Mouse (Mus musculus): ENCODE data around the gene Gps2. TPM values are rescaled to one million over a fixed set of nuclear protein-coding genes. Genes with fewer than 3 reads are reported as not detected.
A peak's percentile ranks its signal among the peaks of the same experiment; 100 is the strongest.
"Not testable (repeated sequence)": the region's sequence is repeated elsewhere in the genome, so short reads cannot be mapped to it uniquely, and the experiment has no call there.

Gene Gps2
- total RNA-seq, 4 experiments from 2014 or later = 28.2 to 44.5 (median 38.4) TPM

GRCm38 (mm10) chr11:69936156-69936555, 22.5 kb downstream of the Gps2 start:
- DNase-seq (ENCODE audit: low spot score in 2 of 2) = no peak

DNA sequence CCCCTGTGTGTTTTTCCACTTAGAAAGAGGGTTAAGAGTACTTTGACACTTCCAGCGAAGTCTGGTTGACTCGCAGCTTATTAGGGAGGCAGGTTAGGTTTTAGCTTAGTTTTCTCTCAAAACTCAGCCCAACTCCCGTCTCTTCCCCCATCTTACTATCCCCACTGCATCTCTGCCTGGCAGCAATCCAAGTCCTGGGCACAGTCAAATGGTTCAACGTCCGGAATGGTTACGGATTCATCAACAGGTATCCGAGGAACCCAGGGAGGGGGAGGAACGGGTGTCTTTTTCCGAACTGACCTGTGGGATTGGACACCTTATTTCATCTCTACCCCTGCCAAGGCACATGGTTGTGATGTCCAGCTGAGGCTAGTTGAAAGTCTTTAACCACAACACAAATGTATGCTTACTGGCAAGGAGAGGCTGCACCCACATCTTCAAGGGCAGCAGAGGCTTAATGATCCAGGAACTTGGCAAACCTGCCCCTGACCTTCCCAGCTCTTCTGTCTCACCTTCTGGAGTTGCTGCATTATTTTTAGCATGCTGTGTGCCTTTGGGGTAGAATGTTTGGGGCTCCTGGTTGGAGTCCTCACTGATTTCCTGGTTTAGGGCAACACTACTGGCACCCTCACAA, 23.1 kb downstream of the Gps2 start:
- no peak for DNase-seq (ENCODE audit: low spot score in 2 of 2)

DNA sequence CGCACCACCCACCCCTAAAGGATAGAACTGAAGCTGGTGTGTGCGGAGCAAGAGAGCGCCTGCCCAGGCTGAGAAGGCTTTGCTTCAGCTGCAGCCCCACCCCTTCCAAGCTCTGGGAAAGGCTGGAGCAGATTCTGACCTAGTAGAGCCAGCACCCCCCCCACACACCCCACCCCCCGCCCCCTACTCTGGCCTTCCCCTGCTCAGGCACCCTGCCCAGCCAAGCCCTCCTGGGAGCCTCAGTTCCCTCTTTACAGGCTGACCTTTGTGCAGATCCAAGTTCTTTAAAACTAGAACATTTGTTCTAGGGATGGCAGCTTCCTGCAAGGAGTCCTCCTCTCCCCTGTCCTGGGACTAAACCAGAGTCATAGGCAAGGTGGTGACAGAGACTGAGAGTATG, 23.7 kb downstream of the Gps2 start:
- no peak for DNase-seq (ENCODE audit: low spot score in 2 of 2)

DNA sequence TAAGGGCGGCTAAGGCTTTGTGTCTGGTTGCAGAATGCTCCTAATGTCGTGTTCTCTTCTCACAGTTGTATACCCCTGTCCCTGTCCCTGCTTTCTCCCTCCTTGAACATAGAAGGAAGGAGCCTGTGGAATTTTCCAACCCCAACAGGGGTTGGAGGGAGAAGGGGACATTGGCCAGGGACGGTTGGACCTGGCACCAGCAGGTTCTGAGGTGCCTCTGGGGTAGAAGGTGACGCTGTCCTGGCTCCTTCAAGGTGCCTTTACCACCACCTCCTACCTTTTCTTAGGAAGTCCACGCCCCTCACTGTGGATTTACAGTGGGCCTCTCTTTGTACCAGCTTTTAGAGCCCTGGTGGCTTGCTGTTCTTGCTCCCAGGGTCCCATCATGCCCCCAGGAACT, 24.1 kb downstream of the Gps2 start:
- DNase-seq (ENCODE audit: low spot score in 2 of 2) = no peak

GRCm38 (mm10) chr11:69938401-69938979, 24.8 kb downstream of the Gps2 start:
- no peak for DNase-seq (ENCODE audit: low spot score in 2 of 2)

GRCm38 (mm10) chr11:69939181-69939580, 25.5 kb downstream of the Gps2 start:
- no peak for DNase-seq (ENCODE audit: low spot score in 2 of 2)

- DNase-seq (ENCODE audit: low spot score in 2 of 2) = no peak
Observed at GRCm38 (mm10) chr11:69939731-69940130, 26.0 kb downstream of the Gps2 start.

DNA sequence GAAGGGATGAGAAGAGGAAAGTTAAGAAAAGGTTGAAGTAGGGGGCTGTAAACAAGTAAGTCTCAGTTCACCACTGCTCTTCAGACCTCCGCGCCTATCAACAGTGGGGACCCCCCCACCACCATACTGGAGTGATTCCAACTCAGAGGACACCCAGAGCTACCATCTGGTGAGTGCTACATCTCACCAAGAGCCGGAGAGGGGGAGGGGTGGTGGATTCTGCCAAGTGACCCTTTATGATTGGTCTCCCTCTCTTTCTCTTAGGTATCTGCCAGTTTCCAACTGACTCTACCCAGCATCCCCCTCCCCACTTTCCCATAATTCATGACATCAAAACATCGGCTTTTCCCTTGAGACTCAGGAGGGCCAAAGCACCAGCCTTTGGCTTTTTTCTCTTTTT, 27.3 kb downstream of the Gps2 start:
- no peak for DNase-seq (ENCODE audit: low spot score in 2 of 2)

GRCm38 (mm10) chr11:69945216-69945615, 31.5 kb downstream of the Gps2 start:
- no peak for DNase-seq (ENCODE audit: low spot score in 2 of 2)

GRCm38 (mm10) chr11:69945997-69946891, 32.6 kb downstream of the Gps2 start:
- no peak for DNase-seq (ENCODE audit: low spot score in 2 of 2)

DNA sequence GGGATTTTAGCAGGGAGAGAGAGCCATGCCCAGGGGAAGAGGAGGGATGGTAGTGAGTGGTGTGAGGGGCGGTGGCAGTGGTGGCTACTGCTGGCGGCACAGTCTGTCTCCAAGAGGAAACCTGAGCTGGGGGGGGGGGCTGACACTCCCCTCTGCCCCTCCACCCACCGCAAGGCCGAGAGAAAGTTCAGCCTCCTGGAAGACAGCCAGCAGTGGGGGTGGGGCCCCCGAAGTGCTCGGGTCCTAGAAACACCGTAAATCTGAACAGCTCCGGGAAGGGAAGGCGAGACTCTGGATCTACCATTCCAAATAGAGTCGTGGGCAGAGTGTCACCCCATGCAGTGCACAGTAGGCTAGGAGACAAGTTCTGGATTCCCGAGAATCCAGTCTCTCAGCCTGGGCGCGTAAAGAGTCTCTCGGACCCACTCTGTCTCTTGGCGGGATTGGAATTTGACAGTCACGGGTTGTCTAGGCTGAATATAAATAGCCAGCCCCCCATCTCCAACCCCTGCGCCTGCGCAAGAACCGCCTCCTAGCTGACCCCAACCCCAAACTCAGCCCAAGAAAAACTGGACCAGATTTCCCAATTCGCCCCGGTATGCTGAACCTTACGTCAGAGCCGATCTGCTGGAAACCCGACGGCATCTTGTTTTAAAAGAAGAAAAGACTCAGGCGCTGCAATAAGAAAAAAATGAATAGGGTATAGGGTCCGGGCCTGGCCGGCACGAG, 33.8 kb downstream of the Gps2 start:
- no peak for DNase-seq (ENCODE audit: low spot score in 2 of 2)

- peak; percentile 30 to 33 for DNase-seq (ENCODE audit: low spot score in 2 of 2)
Observed at GRCm38 (mm10) chr11:69948066-69948762, 34.5 kb downstream of the Gps2 start, which contains the start of gene Slc2a4. Gene Slc2a4 (minus strand): TSS chr11:69948188.

GRCm38 (mm10) chr11:69948763-69949150, 35.1 kb downstream of the Gps2 start:
- peak; percentile 42 to 76 for DNase-seq (ENCODE audit: low spot score in 2 of 2)

- no peak for DNase-seq (ENCODE audit: low spot score in 2 of 2)
Observed at GRCm38 (mm10) chr11:69950807-69951459, 37.2 kb downstream of the Gps2 start.

DNA sequence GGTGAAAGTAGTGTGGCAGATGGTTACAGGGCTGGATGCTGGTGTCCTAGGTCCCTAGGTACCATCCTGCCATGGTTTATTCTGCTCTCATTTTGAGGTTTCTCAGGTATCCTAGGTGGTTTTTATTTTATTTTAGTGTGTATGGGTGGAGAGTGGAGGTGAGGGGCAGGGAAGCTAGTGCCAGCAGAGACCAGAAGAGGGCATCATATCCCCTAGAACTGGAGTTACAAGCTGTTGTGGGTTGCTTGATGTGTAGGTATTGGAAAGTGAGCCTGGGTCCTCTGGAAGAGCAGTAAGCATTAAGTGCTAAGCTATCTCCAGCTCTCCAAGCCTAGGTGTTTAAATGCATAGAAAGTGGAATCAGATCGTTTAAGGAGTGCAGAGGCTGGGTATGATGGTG, 38.6 kb downstream of the Gps2 start:
- no peak for DNase-seq (ENCODE audit: low spot score in 2 of 2)

GRCm38 (mm10) chr11:69953267-69953915, 39.7 kb downstream of the Gps2 start:
- DNase-seq (ENCODE audit: low spot score in 2 of 2) = no peak

DNA sequence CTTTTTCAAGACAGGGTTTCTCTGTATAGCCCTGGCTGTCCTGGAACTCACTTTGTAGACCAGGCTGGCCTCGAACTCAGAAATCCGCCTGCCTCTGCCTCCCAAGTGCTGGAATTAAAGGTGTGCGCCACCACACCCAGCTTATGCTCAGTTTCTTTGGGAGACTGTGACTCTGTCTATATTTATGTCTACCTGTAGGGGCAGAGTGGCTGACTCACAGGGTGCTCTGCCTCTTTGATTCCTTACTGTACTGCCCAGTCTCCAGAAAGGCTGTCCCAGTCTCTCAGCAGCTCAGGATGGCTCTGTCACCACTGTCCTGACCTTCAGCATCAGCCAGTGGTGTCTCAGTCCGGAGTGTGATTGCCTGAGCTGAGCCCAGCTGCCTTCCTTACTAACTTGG, 41.9 kb downstream of the Gps2 start:
- DNase-seq (ENCODE audit: low spot score in 2 of 2) = not testable (repeated sequence)

DNA sequence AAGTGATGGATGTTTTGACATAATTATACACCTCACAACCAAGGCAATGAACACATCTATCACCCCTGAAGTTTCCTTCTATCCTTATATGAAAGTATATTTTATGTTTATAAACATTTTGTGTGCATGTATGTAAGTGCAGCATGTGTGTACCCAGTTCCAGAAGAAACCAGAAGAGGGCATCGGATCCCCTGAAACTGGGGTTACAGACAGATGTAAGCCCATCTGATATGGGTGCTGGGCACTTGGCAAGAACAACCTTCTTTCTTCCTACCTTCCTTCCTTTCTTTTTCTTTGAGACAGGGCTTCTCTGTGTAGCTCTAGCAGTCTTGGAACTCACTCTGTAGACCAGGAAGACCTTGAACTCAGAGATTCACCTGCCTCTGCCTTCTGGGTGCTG, 42.5 kb downstream of the Gps2 start:
- DNase-seq (ENCODE audit: low spot score in 2 of 2) = no peak

DNA sequence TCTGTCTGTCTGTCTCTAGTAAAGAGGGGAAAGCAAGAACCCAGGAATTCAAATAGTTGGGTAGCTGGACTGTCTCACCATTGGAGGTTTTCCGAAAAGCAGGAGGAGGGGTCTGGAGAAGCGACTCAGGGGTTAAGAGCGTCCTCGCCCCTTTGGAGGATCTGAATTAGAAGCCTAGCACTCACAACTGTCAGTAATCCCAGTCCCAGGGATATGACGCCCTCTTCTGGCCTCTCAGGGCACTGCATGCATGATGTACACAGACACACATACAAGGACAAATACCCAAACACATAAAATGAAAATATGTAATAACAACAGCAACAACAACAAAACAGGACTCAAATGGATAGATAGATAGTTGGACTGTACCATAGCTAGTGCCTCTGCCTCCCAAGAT, 46.9 kb downstream of the Gps2 start:
- DNase-seq (ENCODE audit: low spot score in 2 of 2) = no peak

GRCm38 (mm10) chr11:69961841-69962240, 48.2 kb downstream of the Gps2 start:
- no peak for DNase-seq (ENCODE audit: low spot score in 2 of 2)
